Mouse (Mus musculus) inflammation-experienced regulatory T-cells, adult 6 months (primary cell): ENCODE results near the gene Gm340. TPM values are rescaled to one million over a fixed set of nuclear protein-coding genes. Genes with fewer than 3 reads are reported as not detected.

Source experiments
- ATAC-seq: one replicate; pipeline ENCODE4 v1.8.0; 2017
- polyA plus RNA-seq, 3 experiments: library from polyadenylated mRNA; unstranded; fragments of 100-300 nt; shearing (Covaris generic); gene quantifications; one replicate each; pipeline ENCODE4 v1.2.1; 2017

The Gm340 gene
- polyA plus RNA-seq = 1 to 10 TPM; 3.3 to 4.3 (median 4.1) TPM

DNA sequence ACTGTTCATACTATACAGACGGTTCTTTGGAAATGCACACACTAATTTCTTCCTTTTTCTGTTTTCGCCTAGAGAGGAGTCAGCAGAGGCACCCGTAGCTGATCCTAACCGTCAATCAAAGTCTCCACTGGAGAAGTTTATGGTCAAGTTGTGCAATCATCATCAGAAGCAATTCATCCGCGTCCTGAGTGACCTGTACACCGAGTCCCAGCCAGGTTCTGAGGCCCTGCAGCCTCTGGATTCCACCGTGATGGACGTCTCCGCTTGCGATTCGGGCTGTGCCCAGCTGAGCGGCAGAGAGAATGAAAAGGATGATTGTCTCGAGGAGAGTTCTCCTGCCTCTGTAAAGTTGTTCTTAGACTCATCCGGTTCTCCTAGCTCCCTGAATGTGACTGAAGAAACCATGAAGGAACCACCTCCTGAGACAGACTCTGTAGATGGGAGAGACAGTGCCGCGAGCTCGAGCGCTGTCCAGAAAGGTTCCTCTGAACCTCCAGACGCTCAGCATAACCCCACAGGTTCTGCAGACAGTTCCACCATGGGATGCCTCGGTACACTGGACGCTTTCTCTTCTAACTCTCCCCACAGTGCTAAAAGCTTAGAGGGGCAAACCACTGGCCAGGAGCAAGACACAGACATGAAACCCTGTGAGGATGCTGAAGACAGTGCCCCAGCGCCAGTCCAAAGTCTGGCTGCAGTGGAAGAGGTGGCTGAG is at the start of gene Gm340:
TSS of gene Gm340 (plus strand) at position 665 of the 715 bp plus-strand sequence.
- ATAC-seq = no peak

- no peak for ATAC-seq
Measured at GRCm38 (mm10) chr19:41534021-41534420, 48.1 kb upstream of the Gm340 start.

DNA sequence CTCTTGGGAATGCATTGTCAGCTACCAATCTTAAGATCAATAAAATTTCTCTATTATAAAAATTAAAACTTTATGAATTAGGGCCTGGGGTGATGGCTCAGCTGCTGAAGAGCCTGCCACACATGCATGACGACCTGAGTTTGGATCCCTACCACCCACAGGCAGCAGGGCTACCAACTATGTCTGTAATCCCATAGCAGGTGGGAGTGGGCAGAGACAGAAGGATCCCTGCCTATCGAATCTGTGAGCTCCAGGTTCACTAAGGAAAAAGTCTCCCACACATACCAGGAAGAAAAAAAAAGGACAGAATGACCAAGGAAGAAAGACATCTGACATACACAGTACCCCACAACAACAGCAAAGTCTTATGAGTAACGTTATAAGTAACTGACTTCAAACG is 25.2 kb upstream of the Gm340 start:
- ATAC-seq = no peak

DNA sequence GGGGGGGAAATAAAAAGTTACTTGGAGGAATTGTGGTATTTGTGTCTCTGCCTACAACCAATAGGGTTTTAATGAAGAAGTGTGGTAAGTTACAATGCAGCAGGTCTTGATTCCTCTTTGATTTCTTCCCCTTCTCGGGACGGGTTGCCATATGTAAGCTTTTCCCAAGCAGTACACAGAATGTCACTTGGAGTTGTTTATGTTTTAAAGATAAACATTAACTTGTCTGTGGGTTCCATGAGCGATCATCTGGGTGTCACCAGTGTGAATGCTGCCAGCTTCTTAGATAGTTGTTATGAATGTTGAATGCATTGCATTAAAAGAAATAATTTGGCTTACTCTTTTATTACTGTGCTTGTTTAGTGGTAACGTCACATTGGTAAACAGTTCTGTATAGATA is 24.7 kb upstream of the Gm340 start:
- no peak for ATAC-seq

GRCm38 (mm10) chr19:41558891-41559486 is 23.2 kb upstream of the Gm340 start:
- ATAC-seq = no peak

GRCm38 (mm10) chr19:41560856-41561255 is 21.3 kb upstream of the Gm340 start:
- ATAC-seq = no peak

DNA sequence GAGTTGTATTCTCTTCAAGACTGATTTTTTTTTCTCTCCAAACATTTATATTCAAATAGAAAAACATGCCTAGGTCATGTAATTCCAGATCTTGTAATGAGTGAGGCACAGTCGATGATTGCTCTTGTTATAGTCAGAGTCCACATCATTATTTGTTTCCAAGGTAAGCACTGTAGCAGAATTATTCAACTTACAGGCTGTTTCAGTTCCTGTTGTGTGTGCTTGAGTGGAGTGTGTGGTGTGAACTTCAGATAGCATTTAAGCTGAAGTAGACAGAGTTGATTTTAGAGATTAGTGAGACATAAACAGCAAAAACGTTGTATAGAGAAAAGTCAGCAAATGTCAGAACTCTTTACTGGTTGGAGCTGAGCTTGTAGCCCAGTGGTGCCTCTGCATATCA is 13.4 kb upstream of the Gm340 start:
- ATAC-seq = no peak

DNA sequence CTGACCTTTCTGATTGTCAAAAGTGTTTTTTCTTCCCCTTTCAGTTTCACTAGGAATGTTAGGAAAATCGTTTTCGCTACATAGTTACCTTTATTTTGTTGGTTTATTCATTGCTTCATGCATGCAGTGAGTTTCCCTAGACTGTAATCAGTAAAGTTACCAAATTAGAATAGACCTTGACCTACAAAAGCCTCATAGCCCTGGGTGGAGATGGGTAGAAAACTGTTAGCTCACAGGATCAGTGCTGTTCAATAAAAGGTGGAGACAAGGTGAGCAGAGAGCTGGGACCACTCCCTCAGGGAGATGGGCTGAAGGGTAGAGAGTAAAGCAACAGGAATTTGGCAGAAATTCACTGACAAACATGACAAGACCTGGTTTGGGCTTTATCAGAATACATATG is 8.5 kb upstream of the Gm340 start:
- no peak for ATAC-seq

GRCm38 (mm10) chr19:41577576-41577975 is 4.6 kb upstream of the Gm340 start:
- no peak for ATAC-seq

- no peak for ATAC-seq
Measured at GRCm38 (mm10) chr19:41579311-41579920, 2.8 kb upstream of the Gm340 start.

- ATAC-seq = no peak
Measured at GRCm38 (mm10) chr19:41582918-41583514, 846 bp downstream of the Gm340 start.

GRCm38 (mm10) chr19:41586752-41587151 is 4.6 kb downstream of the Gm340 start:
- ATAC-seq = no peak

DNA sequence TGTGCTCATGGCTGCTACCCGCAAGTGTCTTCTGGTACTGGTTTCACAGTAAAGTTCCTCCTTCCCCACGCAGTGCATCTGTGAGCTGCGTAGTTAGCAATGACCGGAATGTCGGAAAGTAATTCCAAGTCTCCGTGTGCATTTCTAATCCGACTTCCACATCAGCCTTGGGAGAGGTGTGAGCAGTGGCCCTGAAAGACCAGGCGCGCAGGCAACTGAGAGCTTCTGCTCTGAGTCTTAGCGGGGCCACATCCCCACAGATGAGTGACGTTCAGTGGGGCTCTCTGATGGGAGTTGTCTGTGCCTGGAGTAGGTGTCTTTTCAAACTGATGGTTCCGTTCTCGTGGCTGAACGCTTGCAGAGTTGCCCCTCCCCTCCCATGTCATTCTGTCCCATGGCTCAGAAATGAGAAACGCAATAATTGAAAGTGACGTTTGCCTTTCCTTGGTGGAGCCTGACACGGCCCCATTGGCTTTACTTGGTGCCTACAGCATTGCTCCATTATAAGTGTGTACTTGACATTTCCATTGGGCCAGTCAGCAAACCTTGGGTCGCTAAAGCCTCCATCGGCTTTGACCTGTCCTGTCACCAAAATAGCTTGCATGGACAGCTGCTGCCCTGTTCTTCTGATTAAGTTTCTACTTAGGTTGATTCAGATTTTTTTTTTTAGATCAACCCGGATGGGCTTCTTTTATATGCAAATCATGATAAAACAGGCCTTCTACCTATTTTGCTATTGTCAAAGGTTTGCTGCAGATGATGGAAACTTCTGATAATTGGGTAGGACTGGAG is 5.5 kb downstream of the Gm340 start:
- no peak for ATAC-seq

GRCm38 (mm10) chr19:41589026-41589425 is 6.9 kb downstream of the Gm340 start:
- no peak for ATAC-seq

DNA sequence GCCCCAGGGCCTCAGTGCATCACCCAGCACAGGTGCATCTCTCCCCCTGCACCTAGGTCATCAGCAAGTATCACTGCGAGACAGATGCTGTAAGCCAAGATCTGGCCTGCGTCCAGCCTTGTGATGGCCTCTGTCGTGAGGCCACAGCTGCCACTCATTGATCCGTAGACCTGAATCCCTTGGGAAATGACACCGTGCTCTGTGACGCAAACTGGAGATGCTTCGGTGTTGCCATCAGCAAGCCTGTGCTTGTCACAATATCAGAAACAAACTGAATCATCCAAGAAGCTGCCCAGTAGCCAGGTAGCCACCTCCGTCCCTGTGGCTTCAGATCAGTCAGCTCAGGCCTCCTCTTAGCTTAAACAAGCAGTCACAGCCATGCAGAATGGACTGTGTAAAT is 7.5 kb downstream of the Gm340 start:
- no peak for ATAC-seq

- no peak for ATAC-seq
Measured at GRCm38 (mm10) chr19:41591808-41592207, 9.6 kb downstream of the Gm340 start.

DNA sequence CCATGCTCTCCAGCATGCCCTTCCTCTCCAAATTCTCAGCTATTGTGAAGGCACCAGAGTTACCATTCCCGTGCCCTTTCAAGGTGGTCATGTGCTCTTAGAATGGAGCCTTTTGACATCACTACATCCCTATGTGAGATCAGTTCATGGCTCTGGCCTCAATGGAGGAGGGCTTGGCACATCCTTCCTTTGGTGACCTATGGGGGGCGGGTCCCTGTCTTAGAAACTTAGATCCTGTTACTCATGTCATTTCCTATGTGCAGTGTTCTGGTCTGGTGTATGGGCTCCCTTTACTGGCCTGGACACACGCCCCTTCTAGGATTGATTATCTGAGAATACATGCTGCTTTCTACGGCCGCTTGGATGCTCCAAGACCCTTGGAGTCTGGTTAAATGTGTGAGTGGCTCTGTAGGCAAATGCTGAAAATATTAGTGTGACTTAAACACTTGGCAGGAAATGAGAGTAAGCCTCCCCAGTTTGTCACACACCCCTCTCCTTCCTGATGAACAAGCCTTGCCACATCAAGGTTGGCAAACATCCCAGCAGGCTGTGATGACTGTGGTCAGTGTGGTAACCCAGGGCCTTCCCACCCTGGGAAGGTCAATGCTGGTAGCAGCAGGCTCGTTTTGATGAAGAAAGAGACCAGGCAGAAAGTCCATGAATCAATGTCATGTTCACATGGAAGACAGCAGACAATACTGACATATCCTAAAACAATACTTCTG is 15.2 kb downstream of the Gm340 start:
- no peak for ATAC-seq

- ATAC-seq = no peak
Measured at GRCm38 (mm10) chr19:41600647-41601046, 18.5 kb downstream of the Gm340 start.

DNA sequence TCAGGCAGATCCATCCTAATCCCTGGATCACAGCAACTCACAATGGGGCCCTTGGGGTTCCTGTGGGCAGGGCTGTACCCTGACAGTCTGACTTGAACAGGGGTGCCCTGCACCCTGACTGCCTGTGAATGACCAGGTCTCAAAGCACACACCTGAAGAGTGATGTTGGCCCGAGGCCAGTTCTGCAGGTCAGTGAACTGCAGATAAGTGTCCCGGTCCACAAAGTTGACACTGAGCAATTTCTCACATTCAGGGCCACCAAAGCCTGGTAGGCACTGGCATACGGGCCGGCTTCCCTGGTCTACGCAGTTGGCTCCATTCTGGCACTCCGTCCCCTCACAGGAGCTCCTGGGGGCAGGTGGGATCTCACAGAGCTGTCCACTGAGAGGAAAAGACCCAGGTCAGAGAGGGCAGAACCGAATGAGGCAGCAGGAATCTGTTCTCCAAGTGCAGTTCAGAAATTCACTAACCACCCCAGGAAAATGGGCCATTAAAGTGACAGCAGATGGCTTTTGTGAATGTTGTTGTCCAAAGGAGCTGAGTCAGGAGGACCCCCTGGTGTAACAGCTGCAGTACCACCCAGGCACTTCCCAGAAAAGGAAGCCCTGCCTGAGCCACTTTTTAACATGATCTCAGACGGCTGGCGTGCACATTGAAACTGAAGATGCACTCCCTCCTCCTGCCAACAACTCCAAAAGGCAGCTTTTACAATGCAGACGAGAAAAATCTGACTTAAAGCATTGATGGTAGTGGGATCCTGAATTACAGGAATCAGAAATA is 24.2 kb downstream of the Gm340 start:
- ATAC-seq = no peak

- ATAC-seq = no peak
Measured at GRCm38 (mm10) chr19:41611683-41612082, 29.5 kb downstream of the Gm340 start.
